Mouse (Mus musculus) thymus, postnatal 10 days (tissue): ENCODE results near the gene Tmem176a.
A peak's percentile ranks its signal among the peaks of the same experiment; 100 is the strongest.
"Not testable (repeated sequence)": the region's sequence is repeated elsewhere in the genome, so short reads cannot be mapped to it uniquely, and the experiment has no call there.

Experiments used
- DNase-seq, 2 experiments: peaks; one replicate each; pipeline ENCODE4 v3.0.0; 2021; ENCODE audit warnings: low spot score in 2 of 2

The Tmem176a gene

GRCm38 (mm10) chr6:48842111-48842842 is 1.6 kb downstream of the Tmem176a start:
- DNase-seq = peak; percentile 15 to 39

- DNase-seq = no peak
Observed at GRCm38 (mm10) chr6:48845086-48845485, 4.4 kb downstream of the Tmem176a start.

DNA sequence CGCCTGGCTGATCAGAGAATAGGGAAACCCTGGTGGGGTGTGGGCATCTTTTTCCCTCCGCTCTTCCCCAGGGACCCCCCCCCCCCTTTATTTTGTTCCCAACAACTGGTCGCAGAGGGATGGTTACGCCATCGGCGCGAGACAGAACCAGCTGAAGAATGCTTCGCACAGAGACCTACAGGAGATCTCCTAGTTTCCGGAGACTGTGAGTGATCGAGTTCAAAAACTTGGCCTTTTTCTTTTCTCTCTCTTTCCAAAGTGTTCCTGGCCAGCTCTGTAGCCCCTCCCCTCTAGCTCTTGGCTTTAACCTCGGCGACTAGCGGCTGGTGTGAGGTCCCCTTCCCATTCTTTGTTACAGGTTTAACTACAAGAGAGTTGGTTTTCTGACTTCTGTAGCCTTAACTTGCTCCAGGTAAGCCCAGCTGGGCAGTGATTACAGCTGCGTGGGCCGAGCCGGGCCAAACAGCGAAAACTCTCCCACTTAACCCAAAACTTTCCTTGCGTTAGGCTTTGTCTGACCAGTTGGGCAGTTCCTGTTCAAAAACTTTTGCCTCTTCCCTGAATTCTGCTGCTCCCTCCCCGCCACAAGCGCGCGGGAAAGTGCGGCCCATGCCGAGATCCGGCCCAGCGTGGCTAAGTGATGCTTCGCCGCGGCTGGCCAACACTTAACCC is 11.2 kb downstream of the Tmem176a start:
- no peak for DNase-seq

DNA sequence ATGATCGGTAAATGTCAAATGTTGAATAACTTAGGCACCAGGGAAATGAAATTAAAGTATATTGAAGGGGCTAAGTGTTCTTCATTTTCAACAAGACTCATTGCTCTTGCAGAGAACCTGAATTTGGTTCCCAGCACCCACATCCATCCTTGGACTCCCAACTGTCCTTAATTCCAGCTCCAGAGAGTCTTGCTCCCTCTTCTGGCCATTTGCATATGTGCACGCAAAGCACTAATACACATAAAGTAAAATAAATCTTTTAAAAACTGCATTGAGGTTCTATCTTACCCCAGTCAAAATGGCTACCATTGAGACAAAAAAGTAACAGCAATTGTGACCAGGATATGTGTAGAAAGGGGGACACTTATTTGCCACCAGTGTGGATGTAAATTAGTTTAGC is 13.4 kb downstream of the Tmem176a start:
- no peak for DNase-seq

- DNase-seq = no peak
Observed at GRCm38 (mm10) chr6:48857613-48858302, 17.0 kb downstream of the Tmem176a start.

- DNase-seq = peak; percentile 35 to 73
Observed at GRCm38 (mm10) chr6:48860130-48860815, 19.6 kb downstream of the Tmem176a start.

DNA sequence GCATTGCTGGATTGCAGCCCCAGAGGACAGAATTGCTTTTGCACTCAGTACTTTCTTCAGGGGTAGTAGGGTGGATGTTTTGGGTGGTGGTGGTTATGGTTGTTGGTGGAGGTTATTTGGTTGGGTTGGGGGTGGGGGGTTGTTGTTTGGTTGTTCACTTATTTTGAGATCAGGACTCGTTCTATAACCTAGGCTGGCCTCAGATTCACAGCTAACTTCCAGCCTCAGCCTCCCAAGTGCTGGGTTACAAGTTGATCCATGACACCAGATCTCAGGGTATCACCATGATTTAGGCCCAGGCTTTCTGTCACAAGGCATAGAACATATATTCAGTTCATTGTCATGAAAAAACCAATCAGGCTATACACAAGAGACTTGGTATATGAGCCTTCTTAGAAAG is 20.1 kb downstream of the Tmem176a start:
- DNase-seq = no peak

DNA sequence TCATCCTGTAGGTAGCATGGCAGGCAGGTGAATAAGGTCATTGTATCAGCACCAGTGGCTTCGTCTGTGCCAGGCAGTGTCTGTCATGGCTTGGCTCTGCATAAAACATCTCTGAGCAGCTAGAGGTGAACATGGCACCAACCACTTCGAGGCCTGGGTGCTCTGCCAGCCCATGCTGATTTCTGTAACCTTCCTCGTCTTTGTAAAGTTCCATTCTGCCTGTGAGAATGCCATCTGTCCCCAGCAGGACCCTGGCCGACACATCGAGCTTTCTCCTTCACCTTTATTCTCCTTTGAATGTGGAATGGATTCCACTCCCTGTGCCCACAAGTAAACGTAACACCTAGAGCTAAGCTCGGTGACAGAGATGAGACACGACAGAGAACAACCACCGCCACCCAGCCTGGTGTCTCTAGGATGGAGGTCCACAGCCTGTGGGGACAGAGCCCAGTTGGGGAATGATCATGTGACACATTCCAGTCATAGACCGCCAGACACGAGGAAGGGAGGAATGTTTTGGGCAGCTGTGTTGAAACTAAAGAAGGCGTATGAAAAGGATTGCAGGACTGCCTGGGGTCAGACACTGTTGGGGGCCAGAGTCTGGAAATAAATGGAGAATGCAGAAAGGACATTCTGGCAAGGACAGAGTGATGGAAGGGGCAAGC is 21.0 kb downstream of the Tmem176a start:
- no peak for DNase-seq

DNA sequence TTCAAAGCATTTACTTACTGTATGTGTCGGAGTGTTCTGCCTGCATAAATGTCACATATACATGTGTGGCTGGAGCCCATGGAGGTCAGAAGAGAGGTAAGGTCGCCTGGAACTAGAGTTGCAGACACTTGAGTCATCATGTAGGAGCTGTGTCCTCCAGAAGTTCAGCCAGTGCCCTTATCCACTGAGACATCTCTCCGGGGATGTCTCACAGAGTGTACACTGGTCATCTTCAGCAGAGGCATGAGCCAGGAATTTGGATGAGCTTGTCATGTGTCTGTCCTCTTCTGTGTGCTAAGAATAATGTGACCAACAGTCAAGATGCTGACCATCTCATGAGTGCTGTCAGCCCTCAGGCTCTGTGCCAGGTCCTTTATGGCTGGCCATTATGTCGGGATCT is 22.1 kb downstream of the Tmem176a start:
- no peak for DNase-seq

DNA sequence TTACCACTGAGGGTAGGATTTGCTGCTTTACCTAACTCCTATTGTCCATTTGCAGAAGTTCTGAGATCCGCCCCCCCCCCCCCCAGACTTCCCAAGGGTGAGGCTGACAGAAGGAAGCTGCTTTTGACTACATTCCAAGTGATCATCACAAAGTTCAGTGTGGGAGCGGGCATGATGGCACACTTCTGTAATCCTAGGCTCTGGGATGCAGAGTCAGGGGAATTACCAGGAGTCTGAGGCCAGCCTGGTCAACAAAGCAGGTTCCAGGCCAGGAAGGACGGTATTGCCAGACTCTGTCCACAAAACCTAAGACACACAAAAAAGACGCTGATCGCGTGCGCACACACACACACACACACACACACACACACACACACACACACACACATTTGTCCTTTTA is 22.8 kb downstream of the Tmem176a start:
- DNase-seq = no peak

DNA sequence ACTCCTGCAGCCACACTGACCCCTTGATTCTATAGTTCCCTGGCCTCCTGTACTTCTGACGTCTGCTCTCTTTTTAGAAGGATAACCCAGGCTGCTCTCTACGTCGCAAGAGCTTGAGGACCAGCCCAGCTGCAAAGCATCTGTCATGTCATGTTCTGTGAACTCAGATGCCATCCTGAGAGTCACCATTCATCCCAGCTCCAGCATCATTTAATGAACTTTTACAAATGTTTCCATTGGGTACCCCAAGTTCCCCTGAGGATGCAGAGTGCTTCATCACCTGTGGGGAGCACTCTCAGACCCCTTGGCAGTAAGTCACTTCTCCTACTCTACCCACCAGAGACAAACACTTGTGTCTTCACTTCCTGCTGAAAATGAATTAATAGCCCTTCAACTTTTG is 23.5 kb downstream of the Tmem176a start:
- DNase-seq = no peak

GRCm38 (mm10) chr6:48864723-48865122 is 24.0 kb downstream of the Tmem176a start:
- no peak for DNase-seq

DNA sequence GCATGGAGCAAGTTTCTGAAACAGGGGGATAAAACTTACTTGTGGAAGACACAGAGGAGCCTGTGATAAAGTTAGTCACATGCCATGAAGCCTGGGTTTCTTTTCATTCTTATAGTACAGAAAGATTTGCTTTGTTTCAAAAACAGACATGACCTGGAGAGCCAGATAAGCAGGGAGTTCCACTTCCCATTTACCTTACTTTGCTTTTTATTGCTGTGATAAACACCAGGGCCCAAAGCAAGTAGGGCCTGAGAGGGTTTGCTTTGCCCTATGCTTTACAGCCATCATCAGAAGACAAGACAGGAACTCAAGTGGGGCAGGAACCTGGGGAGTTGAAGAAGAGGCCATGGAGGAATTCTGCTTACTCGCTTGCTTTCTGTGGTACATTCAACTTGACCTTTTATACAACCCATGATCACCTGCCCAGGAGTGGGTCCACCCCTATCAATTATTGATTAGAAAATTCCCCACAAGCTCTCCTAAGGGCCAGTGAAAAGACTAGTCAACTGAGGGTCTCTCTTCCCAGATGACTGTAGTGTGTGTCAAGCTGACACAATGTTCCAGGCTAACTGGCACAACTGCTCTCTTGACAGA is 24.5 kb downstream of the Tmem176a start:
- no peak for DNase-seq

DNA sequence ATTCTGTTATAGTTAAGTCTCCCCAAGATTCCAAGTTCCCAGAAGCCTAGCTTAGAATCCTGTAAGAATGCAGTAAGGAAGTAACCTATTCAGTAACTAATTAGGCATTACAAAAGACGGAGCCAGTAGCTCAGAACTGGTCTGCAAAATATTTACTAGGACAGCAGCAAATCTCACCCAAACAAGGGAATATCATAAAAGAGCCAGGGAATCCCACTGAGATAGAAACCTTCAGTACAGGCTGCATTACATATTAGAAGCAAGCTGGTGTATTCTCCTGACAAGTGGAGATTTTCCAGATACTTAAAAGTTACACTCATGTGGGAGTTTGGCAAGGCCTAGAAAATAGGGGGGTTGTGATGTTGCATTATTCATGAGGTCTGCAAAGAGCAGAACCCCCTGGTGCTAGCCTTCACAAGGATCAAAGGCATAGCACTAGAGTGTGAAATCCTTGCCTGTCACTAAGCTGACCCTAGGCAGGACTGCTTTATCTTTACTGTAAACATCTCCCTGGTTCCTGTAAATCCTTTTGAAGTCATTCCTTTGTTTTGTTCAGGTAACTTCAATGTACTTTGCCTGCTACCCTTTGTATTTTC is 25.7 kb downstream of the Tmem176a start:
- DNase-seq = not testable (repeated sequence)

- DNase-seq = no peak
Observed at GRCm38 (mm10) chr6:48867158-48867557, 26.4 kb downstream of the Tmem176a start.

- no peak for DNase-seq
Observed at GRCm38 (mm10) chr6:48869774-48870173, 29.1 kb downstream of the Tmem176a start.

DNA sequence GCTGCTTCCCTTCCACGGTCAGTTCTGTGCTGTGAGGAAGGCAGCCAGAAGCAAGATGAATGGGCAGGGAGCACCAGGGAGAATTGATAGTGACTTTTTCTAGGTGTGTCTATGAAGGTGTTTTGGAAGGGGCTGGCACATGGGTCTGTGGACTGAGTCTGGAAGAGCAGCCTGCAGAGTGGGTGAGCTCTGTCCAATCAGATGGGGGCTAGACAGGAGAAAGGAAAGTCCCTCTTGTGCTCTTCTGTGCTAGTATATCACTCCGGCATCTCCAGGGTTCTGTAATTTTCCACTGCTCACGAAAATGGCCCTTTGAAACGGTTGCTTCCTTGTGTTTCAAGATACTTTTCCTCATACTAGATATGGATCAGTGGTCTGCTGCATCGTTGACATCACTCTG is 31.9 kb downstream of the Tmem176a start, which contains the start of gene Aoc1:
Gene Aoc1, plus strand, starts transcription at position 301 of the 400 bp plus-strand sequence.
- DNase-seq = no peak

DNA sequence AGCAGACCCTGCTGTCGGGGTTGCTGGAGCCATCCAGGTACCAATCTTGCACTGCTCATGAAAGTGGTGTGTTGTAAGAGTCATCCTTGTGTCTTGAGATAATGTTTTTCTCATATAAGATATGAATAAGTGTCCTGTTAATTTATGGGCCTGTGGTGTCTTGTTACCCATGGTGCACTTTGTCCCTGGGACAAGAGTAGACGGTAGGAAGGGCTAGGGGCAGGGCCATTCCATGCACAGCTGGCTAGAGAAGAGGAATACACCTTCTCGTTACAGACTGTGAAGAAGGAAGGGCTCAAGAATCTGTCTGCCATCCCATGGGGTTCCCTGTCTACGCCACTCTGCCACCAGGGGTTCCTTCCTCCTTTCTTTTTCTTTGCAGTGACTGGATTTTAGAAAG is 33.9 kb downstream of the Tmem176a start:
- DNase-seq = no peak

DNA sequence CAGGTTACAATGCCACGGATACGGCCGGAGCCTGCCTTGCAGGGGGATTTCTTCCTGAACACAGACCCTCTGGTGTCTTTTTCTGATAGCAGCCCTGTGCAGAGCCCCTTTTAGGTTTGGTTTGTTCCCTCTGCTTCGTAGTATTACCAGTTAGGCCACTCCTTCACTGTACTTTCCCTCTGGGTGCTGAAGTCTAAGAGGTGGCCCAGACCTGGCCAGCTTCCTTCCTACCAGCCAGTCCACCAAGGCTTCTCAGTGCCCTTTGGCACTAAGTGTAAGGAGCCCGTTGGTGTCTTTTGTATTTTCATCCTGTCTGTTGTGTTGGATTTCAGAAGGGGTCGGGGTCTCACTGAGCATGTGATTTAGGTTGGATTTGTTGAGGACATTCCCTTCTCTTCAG is 34.8 kb downstream of the Tmem176a start:
- DNase-seq = no peak

DNA sequence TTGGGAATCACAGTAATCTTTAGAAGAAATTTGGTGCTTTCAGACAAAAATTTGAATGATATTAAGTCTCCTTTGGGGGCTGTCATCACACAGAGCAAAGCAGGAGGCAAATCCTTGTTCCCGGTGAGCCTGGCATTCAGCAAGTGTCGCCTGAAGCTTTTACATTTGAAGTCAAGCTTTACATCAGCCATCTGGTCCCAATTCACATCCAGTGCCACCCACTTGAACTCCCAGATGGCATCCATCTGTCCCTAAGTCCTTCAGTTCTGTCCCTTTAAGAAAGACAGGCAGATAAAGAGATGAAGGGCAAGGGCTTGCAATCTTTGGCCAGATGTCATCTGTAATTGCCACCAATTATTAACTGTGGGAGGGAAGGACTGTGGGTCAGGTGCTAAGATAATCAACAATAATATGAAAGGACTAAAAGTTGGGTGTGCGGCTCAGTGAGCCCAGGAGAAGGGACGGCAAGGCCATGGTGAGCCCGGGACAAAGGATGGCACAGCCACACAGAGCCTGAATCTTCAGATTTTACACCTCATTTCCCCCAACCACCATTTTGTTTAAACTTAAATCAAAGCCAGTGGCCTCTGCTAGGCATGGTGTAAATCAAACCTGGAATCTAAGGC is 35.9 kb downstream of the Tmem176a start:
- DNase-seq = no peak
